Mouse (Mus musculus) hindbrain, postnatal 0 days (tissue): ENCODE data around the gene Copa. TPM values are rescaled to one million over a fixed set of nuclear protein-coding genes. Genes with fewer than 3 reads are reported as not detected.

Source experiments
- ATAC-seq: fragments of 200-750 bp; cut with Nextera tagmentation; 2 replicates; pipeline ENCODE4 v1.8.0; 2017; ENCODE audit warnings: mild to moderate bottlenecking, moderate TSS enrichment, moderate library complexity
- DNase-seq: peaks from one replicate; pipeline ENCODE4 v3.0.0-alpha.2; 2015; ENCODE audit warnings: low spot score
- H3K27ac ChIP-seq: fragments of 300-500 bp; sonication (generic); 2 replicates; pipeline ENCODE4 v1.5.1; 2014; ENCODE audit warnings: mild to moderate bottlenecking
- H3K27me3 ChIP-seq: fragments of 300-500 bp; sonication (generic); 2 replicates; pipeline ENCODE4 v1.6.1; 2014; ENCODE audit warnings: low read length, mixed read lengths; ENCODE audit not compliant: insufficient read depth
- H3K36me3 ChIP-seq: fragments of 300-500 bp; sonication (generic); 2 replicates; pipeline ENCODE4 v1.6.1; 2014; ENCODE audit warnings: low read length, mixed read lengths; ENCODE audit not compliant: insufficient read depth
- H3K4me1 ChIP-seq: fragments of 300-500 bp; sonication (generic); 2 replicates; pipeline ENCODE4 v1.6.1; 2014; ENCODE audit warnings: antibody characterized with exemption, low read length, mixed read lengths; ENCODE audit not compliant: insufficient read depth
- H3K4me2 ChIP-seq: fragments of 300-500 bp; sonication (generic); 2 replicates; pipeline ENCODE4 v1.6.1; 2014; ENCODE audit warnings: low read depth, mild to moderate bottlenecking, low read length, moderate library complexity, mixed read lengths
- H3K4me3 ChIP-seq: fragments of 300-500 bp; sonication (generic); 2 replicates; pipeline ENCODE4 v1.5.1; 2014; ENCODE audit warnings: low read length
- H3K9ac ChIP-seq: fragments of 300-500 bp; sonication (generic); replicated peaks from 2 replicates; pipeline ENCODE4 v1.6.1; 2014; ENCODE audit warnings: mild to moderate bottlenecking, low read length, moderate library complexity, mixed read lengths
- H3K9me3 ChIP-seq: fragments of 300-500 bp; sonication (generic); 2 replicates; pipeline ENCODE4 v1.6.1; 2016; ENCODE audit warnings: low read length, mixed read lengths
- CTCF ChIP-seq: IDR thresholded peaks from 2 replicates; pipeline ENCODE4 v1.5.1; 2016; ENCODE audit warnings: antibody characterized with exemption, control low read depth, low read depth
- WGBS: fragments of 180-500 bp; shearing (Covaris S2); extraction: QIAGEN DNeasy Blood & Tissue Kit; methylation state at CpG from one replicate; pipeline ENCODE4 v1.1.7; 2014; 5-methylcytosine and 5-hydroxymethylcytosine counted together
- polyA plus RNA-seq: library from polyadenylated mRNA; unstranded; fragments of >200 nt; fragmentation: Nextera tagmentation; extraction: Ambion mirVana; gene quantifications from 2 replicates; pipeline ENCODE4 v1.2.1, GENCODE M21; 2015
- total RNA-seq: library from RNA; depleted of rRNA; stranded (reverse); fragments of >200 nt; gene quantifications from 2 replicates; pipeline ENCODE4 v1.2.3, GENCODE M21; 2014

Gene Copa
- total and polyA plus RNA-seq, 2 experiments from 2014 or later = 142 to 191 TPM

GRCm38 (mm10) chr1:172148955-172149815 is 66.9 kb downstream of the Copa start:
- 17% methylated on average over 19 of the region's 19 CpGs for WGBS
- TF ChIP-seq CTCF = no peak
- Histone ChIP-seq H3K9me3 (no peaks in the 10 kb centered on the region), H3K4me2 (peak overlapping the region; percentile 77), H3K27ac (peak overlapping the region; percentile 98; the same call in 1 of the 2 replicates), H3K36me3 (peaks cover 5% of the 10 kb centered on the region; the same call in 1 of the 2 replicates), H3K4me3 (peak overlapping the region; percentile 97), H3K9ac (peak overlapping the region; percentile 100), H3K4me1 (peaks cover 11% of the 10 kb centered on the region), H3K27me3 (no peaks in the 10 kb centered on the region)
- ATAC-seq (no peak), DNase-seq (no peak)

DNA sequence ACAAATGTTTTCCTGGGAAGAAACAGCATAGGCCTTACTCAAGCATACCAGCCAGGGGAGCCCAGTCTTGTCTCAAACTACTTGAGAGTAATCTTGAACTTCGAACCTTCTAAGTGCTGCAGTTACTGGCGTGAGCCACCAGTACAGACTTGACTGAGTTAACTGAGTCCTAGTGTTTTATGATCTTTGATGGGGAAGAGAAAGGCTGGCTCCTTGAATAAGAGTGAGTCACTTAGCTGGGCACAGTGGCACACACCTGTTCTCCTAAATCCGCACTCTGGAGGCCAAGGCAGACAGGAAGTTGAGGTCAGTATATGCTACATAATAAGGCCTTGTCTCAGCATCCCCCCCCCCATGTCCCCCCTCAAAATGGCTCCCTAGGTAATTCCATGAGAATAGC is 72.2 kb downstream of the Copa start:
- no peak overlapping the region for H3K9ac ChIP-seq
- H3K4me3 ChIP-seq = no peak overlapping the region
- H3K4me1 ChIP-seq = peaks cover 1% of the 10 kb centered on the region; the same call in 1 of the 2 replicates
- no peak for TF ChIP-seq CTCF
- no peaks in the 10 kb centered on the region for H3K9me3 ChIP-seq
- H3K4me2 ChIP-seq = no peak overlapping the region
- DNase-seq (no peak), ATAC-seq (no peak)
- peaks cover 5% of the 10 kb centered on the region; the same call in 1 of the 2 replicates for H3K36me3 ChIP-seq
- no peak overlapping the region for H3K27ac ChIP-seq
- WGBS = 91% methylated on average over 3 of the region's 3 CpGs
- no peaks in the 10 kb centered on the region for H3K27me3 ChIP-seq

GRCm38 (mm10) chr1:172155518-172155917 is 73.2 kb downstream of the Copa start:
- no peak for TF ChIP-seq CTCF
- no peak for DNase-seq
- Histone ChIP-seq H3K36me3 (peaks cover 4% of the 10 kb centered on the region; the same call in 1 of the 2 replicates), H3K4me1 (no peaks in the 10 kb centered on the region), H3K4me2 (no peak overlapping the region), H3K27me3 (no peaks in the 10 kb centered on the region), H3K4me3 (no peak overlapping the region), H3K9me3 (no peaks in the 10 kb centered on the region), H3K27ac (no peak overlapping the region), H3K9ac (no peak overlapping the region)
- no peak for ATAC-seq
- WGBS = 94% methylated on average over 3 of the region's 3 CpGs

- Histone ChIP-seq H3K9me3 (no peaks in the 10 kb centered on the region), H3K4me1 (no peaks in the 10 kb centered on the region), H3K36me3 (no peaks in the 10 kb centered on the region), H3K27me3 (no peaks in the 10 kb centered on the region), H3K27ac (no peak overlapping the region), H3K9ac (no peak overlapping the region), H3K4me3 (no peak overlapping the region), H3K4me2 (no peak overlapping the region)
- ATAC-seq = no peak
- no peak for TF ChIP-seq CTCF
- no peak for DNase-seq
- 69% methylated on average over 4 of the region's 4 CpGs for WGBS
Observed at GRCm38 (mm10) chr1:172159970-172160369, 77.6 kb downstream of the Copa start.

- TF ChIP-seq CTCF = no peak
- H3K36me3 ChIP-seq = no peaks in the 10 kb centered on the region
- no peak for DNase-seq
- no peak overlapping the region for H3K27ac ChIP-seq
- no peaks in the 10 kb centered on the region for H3K27me3 ChIP-seq
- no peak overlapping the region for H3K9ac ChIP-seq
- ATAC-seq = no peak
- H3K4me1 ChIP-seq = no peaks in the 10 kb centered on the region
- no peak overlapping the region for H3K4me3 ChIP-seq
- no peak overlapping the region for H3K4me2 ChIP-seq
- no peaks in the 10 kb centered on the region for H3K9me3 ChIP-seq
Observed at GRCm38 (mm10) chr1:172160508-172160907, 78.2 kb downstream of the Copa start.

- 95% methylated on average over 1 of the region's 1 CpGs for WGBS
Observed at GRCm38 (mm10) chr1:172162009-172162408, 79.7 kb downstream of the Copa start.

DNA sequence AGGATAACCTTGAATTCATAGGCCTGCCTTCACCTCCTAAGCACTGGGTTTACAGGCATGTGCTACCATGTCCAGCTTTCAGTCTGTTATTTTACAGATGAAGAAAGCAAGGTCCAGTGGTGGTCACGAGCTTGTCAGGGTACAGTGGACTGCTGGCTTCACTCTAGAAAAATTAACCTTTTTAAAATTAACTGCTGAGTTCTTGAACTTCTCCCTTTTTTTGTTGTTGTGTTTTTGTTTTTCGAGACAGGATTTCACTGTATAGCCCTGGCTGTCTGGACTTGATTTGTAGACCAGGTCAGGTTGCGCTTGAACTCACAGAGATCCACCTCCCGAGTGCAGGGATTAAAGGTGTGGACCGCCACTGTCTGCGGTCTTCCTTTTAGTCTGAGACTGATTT is 80.6 kb downstream of the Copa start:
- no peak for ATAC-seq
- no peaks in the 10 kb centered on the region for H3K27me3 ChIP-seq
- H3K4me1 ChIP-seq = no peaks in the 10 kb centered on the region
- no peak overlapping the region for H3K4me3 ChIP-seq
- no peak overlapping the region for H3K27ac ChIP-seq
- H3K9ac ChIP-seq = no peak overlapping the region
- WGBS = 92% methylated on average over 6 of the region's 6 CpGs
- peaks cover 19% of the 10 kb centered on the region for H3K36me3 ChIP-seq
- no peak for TF ChIP-seq CTCF
- H3K4me2 ChIP-seq = no peak overlapping the region
- no peaks in the 10 kb centered on the region for H3K9me3 ChIP-seq
- DNase-seq = no peak

More at GRCm38 (mm10) chr1:172162009-172162408, 79.7 kb downstream of the Copa start:
- no peaks in the 10 kb centered on the region for H3K27me3 ChIP-seq
- H3K4me3 ChIP-seq = no peak overlapping the region
- H3K4me2 ChIP-seq = no peak overlapping the region
- peak; percentile 68 for DNase-seq
- peak; percentile 66; the same call in 1 of the 2 replicates for ATAC-seq
- H3K9me3 ChIP-seq = no peaks in the 10 kb centered on the region
- H3K9ac ChIP-seq = no peak overlapping the region
- no peak overlapping the region for H3K27ac ChIP-seq
- H3K4me1 ChIP-seq = no peaks in the 10 kb centered on the region
- TF ChIP-seq CTCF = peak; percentile 75
- peaks cover 11% of the 10 kb centered on the region for H3K36me3 ChIP-seq
